Mouse (Mus musculus) midbrain, postnatal 0 days (tissue): Measurements from ENCODE around the gene Smtnl1. TPM values are rescaled to one million over a fixed set of nuclear protein-coding genes. Genes with fewer than 3 reads are reported as not detected.

ENCODE experiments used
- ATAC-seq: fragments of 200-750 bp; cut with Nextera tagmentation; 2 replicates; pipeline ENCODE4 v1.8.0; 2017; ENCODE audit warnings: moderate number of reproducible peaks, mild to moderate bottlenecking, moderate TSS enrichment, moderate library complexity; ENCODE audit not compliant: low FRiP score
- DNase-seq: peaks from one replicate; pipeline ENCODE4 v3.0.0-alpha.2; 2015; ENCODE audit warnings: low spot score
- H3K27ac ChIP-seq: fragments of 300-500 bp; sonication (generic); 2 replicates; pipeline ENCODE4 v1.5.1; 2014; ENCODE audit warnings: low read depth, mild to moderate bottlenecking, low read length, mixed read lengths
- H3K27me3 ChIP-seq: fragments of 300-500 bp; sonication (generic); 2 replicates; pipeline ENCODE4 v1.6.1; 2014; ENCODE audit warnings: low read length, control low read depth, mixed read lengths; ENCODE audit not compliant: insufficient read depth
- H3K36me3 ChIP-seq: fragments of 300-500 bp; sonication (generic); 2 replicates; pipeline ENCODE4 v1.6.1; 2014; ENCODE audit warnings: low read length, control low read depth, mixed read lengths; ENCODE audit not compliant: insufficient read depth
- H3K4me1 ChIP-seq: fragments of 300-500 bp; sonication (generic); 2 replicates; pipeline ENCODE4 v1.6.1; 2014; ENCODE audit warnings: mild to moderate bottlenecking, control low read depth, antibody characterized with exemption, low read length, mixed read lengths; ENCODE audit not compliant: insufficient read depth
- H3K4me2 ChIP-seq: fragments of 300-500 bp; sonication (generic); 2 replicates; pipeline ENCODE4 v1.6.1; 2014; ENCODE audit warnings: low read depth, mild to moderate bottlenecking, low read length, mixed read lengths; ENCODE audit not compliant: poor library complexity, severe bottlenecking
- H3K4me3 ChIP-seq: fragments of 300-500 bp; sonication (generic); 2 replicates; pipeline ENCODE4 v1.5.1; 2014; ENCODE audit warnings: low read depth, mild to moderate bottlenecking, low read length, moderate library complexity
- H3K9ac ChIP-seq: fragments of 300-500 bp; sonication (generic); replicated peaks from 2 replicates; pipeline ENCODE4 v1.6.1; 2014; ENCODE audit warnings: mild to moderate bottlenecking, low read length, moderate library complexity, mixed read lengths; ENCODE audit not compliant: poor library complexity, severe bottlenecking
- H3K9me3 ChIP-seq: fragments of 300-500 bp; sonication (generic); 2 replicates; pipeline ENCODE4 v1.6.1; 2016; ENCODE audit warnings: low read length, control low read depth
- CTCF ChIP-seq: IDR thresholded peaks from 2 replicates; pipeline ENCODE4 v1.5.1; 2016; ENCODE audit warnings: antibody characterized with exemption, mild to moderate bottlenecking
- WGBS: fragments of 180-500 bp; shearing (Covaris S2); extraction: QIAGEN DNeasy Blood & Tissue Kit; methylation state at CpG from one replicate; pipeline ENCODE4 v1.1.7; 2014; 5-methylcytosine and 5-hydroxymethylcytosine counted together
- polyA plus RNA-seq: library from polyadenylated mRNA; unstranded; fragments of >200 nt; fragmentation: Nextera tagmentation; extraction: Ambion mirVana; gene quantifications from 2 replicates; pipeline ENCODE4 v1.2.1, GENCODE M21; 2015
- total RNA-seq: library from RNA; depleted of rRNA; stranded (reverse); fragments of >200 nt; gene quantifications from 2 replicates; pipeline ENCODE4 v1.2.3, GENCODE M21; 2014

The Smtnl1 gene
- total and polyA plus RNA-seq, 2 experiments from 2014 or later: not detected

GRCm38 (mm10) chr2:84850407-84851129 is 28.1 kb upstream of the Smtnl1 start:
- ATAC-seq (no peak), DNase-seq (no peak)
- no peak overlapping the region for H3K27ac ChIP-seq
- no peaks in the 10 kb centered on the region for H3K36me3 ChIP-seq
- TF ChIP-seq CTCF: no peak
- H3K4me2 ChIP-seq: no peak overlapping the region
- 63% methylated on average over 7 of the region's 7 CpGs for WGBS
- H3K9ac ChIP-seq: no peak overlapping the region
- no peak overlapping the region for H3K4me3 ChIP-seq
- no peaks in the 10 kb centered on the region for H3K27me3 ChIP-seq
- no peaks in the 10 kb centered on the region for H3K9me3 ChIP-seq
- H3K4me1 ChIP-seq: no peaks in the 10 kb centered on the region

- WGBS: 80% methylated on average over 1 of the region's 1 CpGs
- Histone ChIP-seq H3K4me1 (peaks cover 4% of the 10 kb centered on the region; the same call in 1 of the 2 replicates), H3K27ac (no peak overlapping the region), H3K27me3 (peaks cover 12% of the 10 kb centered on the region; the same call in 1 of the 2 replicates), H3K9ac (no peak overlapping the region), H3K9me3 (no peaks in the 10 kb centered on the region), H3K4me2 (no peak overlapping the region), H3K36me3 (no peaks in the 10 kb centered on the region), H3K4me3 (no peak overlapping the region)
- no peak for TF ChIP-seq CTCF
- no peak for DNase-seq
- no peak for ATAC-seq
Observed at GRCm38 (mm10) chr2:84845226-84845625, 22.8 kb upstream of the Smtnl1 start.

GRCm38 (mm10) chr2:84843654-84844053 is 21.2 kb upstream of the Smtnl1 start:
- ATAC-seq: no peak
- H3K9ac ChIP-seq: no peak overlapping the region

GRCm38 (mm10) chr2:84841905-84842304 is 19.5 kb upstream of the Smtnl1 start:
- Histone ChIP-seq H3K27me3 (peaks cover 37% of the 10 kb centered on the region), H3K36me3 (no peaks in the 10 kb centered on the region), H3K9ac (no peak overlapping the region), H3K4me3 (no peak overlapping the region), H3K27ac (no peak overlapping the region), H3K9me3 (no peaks in the 10 kb centered on the region), H3K4me2 (no peak overlapping the region), H3K4me1 (peaks cover 11% of the 10 kb centered on the region)
- DNase-seq: no peak
- no peak for ATAC-seq
- TF ChIP-seq CTCF: no peak

More at GRCm38 (mm10) chr2:84843654-84844053, 21.2 kb upstream of the Smtnl1 start:
- Histone ChIP-seq H3K4me1 (peaks cover 11% of the 10 kb centered on the region), H3K36me3 (no peaks in the 10 kb centered on the region), H3K9me3 (no peaks in the 10 kb centered on the region), H3K4me2 (no peak overlapping the region), H3K4me3 (no peak overlapping the region), H3K27me3 (peaks cover 24% of the 10 kb centered on the region), H3K27ac (no peak overlapping the region)
- WGBS: 89% methylated on average over 6 of the region's 6 CpGs
- DNase-seq: no peak
- TF ChIP-seq CTCF: no peak

- no peak for TF ChIP-seq CTCF
- ATAC-seq (no peak; the same call in 1 of the 2 replicates), DNase-seq (no peak)
- Histone ChIP-seq H3K4me2 (peak overlapping the region; percentile 99), H3K4me1 (peaks cover 11% of the 10 kb centered on the region), H3K9me3 (no peaks in the 10 kb centered on the region), H3K9ac (peak overlapping the region; percentile 29), H3K27ac (no peak overlapping the region), H3K27me3 (peaks cover 38% of the 10 kb centered on the region), H3K4me3 (peak overlapping the region; percentile 51), H3K36me3 (no peaks in the 10 kb centered on the region)
- WGBS: 10% methylated on average over 17 of the region's 17 CpGs
Observed at GRCm38 (mm10) chr2:84840748-84841563, 18.5 kb upstream of the Smtnl1 start.
